Mouse (Mus musculus) gastrocnemius, adult 2 months (tissue): ENCODE measurements at regions not wholly inside any gene's neighbourhood (a gene's known extent, or its start where the extent isn't known, plus 50 kb on each side); places are given as distances from the start of the nearest gene placed in this dataset.
A peak's percentile ranks its signal among the peaks of the same experiment; 100 is the strongest.

Experiments used
- DNase-seq: peaks from one replicate; pipeline ENCODE4 v3.0.0; 2022
- H3K27ac ChIP-seq: fragments of 200-600 bp; 2 replicates; pipeline ENCODE4 v1.8.1; 2022; ENCODE audit warnings: mild to moderate bottlenecking
- H3K4me3 ChIP-seq: fragments of 200-600 bp; 2 replicates; pipeline ENCODE4 v1.8.1; 2022; ENCODE audit warnings: mild to moderate bottlenecking, moderate library complexity
- CTCF ChIP-seq: fragments of 200-600 bp; IDR thresholded peaks from 2 replicates; pipeline ENCODE4 v1.8.1; 2022; ENCODE audit warnings: antibody characterized with exemption, mild to moderate bottlenecking, moderate library complexity
- intact Hi-C: fragments of 180-260 bp; cut with DNase I; formaldehyde crosslinking; loops from one replicate; pipeline ENCODE4 v1.15.1; 2025

- intact Hi-C loops = no loop called here
Observed at GRCm38 (mm10) chr4:139907366-139907765, 60.5 kb downstream of the Klhdc7a start.

GRCm38 (mm10) chr4:139906176-139906575 lies 61.6 kb downstream of the Klhdc7a start:
- no peak overlapping the region for H3K27ac ChIP-seq
- no peak overlapping the region for H3K4me3 ChIP-seq
- no peak for TF ChIP-seq CTCF
- no peak for DNase-seq
- intact Hi-C loops = no loop called here

More at GRCm38 (mm10) chr4:139907366-139907765, 60.5 kb downstream of the Klhdc7a start:
- Histone ChIP-seq H3K27ac (no peak overlapping the region), H3K4me3 (no peak overlapping the region)
- no peak for DNase-seq
- no peak for TF ChIP-seq CTCF

- intact Hi-C loops = no loop called here
- no peak for DNase-seq
- H3K4me3 ChIP-seq = no peak overlapping the region
- H3K27ac ChIP-seq = no peak overlapping the region
- TF ChIP-seq CTCF = no peak
Observed at GRCm38 (mm10) chr4:139905093-139905783, 62.6 kb downstream of the Klhdc7a start.

- no peak for TF ChIP-seq CTCF
Observed at GRCm38 (mm10) chr4:139899960-139900359, 66.6 kb upstream of the Pax7 start.

GRCm38 (mm10) chr4:139899410-139899809 lies 66.1 kb upstream of the Pax7 start:
- Histone ChIP-seq H3K4me3 (no peak overlapping the region), H3K27ac (no peak overlapping the region)
- TF ChIP-seq CTCF = no peak
- no peak for DNase-seq
- intact Hi-C loops = no loop called here

More at GRCm38 (mm10) chr4:139899960-139900359, 66.6 kb upstream of the Pax7 start:
- DNase-seq = no peak
- Histone ChIP-seq H3K4me3 (no peak overlapping the region), H3K27ac (no peak overlapping the region)
- intact Hi-C loops = no loop called here

GRCm38 (mm10) chr4:139892678-139893077 lies 59.4 kb upstream of the Pax7 start:
- no peak overlapping the region for H3K27ac ChIP-seq
- no peak for DNase-seq
- H3K4me3 ChIP-seq = no peak overlapping the region
- no peak for TF ChIP-seq CTCF
- intact Hi-C loops = no loop called here

- Histone ChIP-seq H3K4me3 (no peak overlapping the region), H3K27ac (no peak overlapping the region)
- intact Hi-C loops = no loop called here
- TF ChIP-seq CTCF = no peak
- DNase-seq = peak; percentile 24
Observed at GRCm38 (mm10) chr4:139889013-139889412, 55.7 kb upstream of the Pax7 start.
